Mouse (Mus musculus) megakaryocyte, embryonic 14.5 days (primary cell): Measurements from ENCODE around the gene BC029722. TPM values are rescaled to one million over a fixed set of nuclear protein-coding genes. Genes with fewer than 3 reads are reported as not detected.
A peak's percentile ranks its signal among the peaks of the same experiment; 100 is the strongest.

Experiments
- H3K27me3 ChIP-seq: replicated peaks from 2 replicates; pipeline ENCODE3; 2012; ENCODE audit warnings: inconsistent platforms
- H3K36me3 ChIP-seq: replicated peaks from 2 replicates; pipeline ENCODE3; 2012; ENCODE audit warnings: low read length, inconsistent platforms, mixed read lengths
- H3K4me1 ChIP-seq: 2 replicates; pipeline ENCODE4 v1.6.1; 2012; ENCODE audit warnings: inconsistent platforms
- H3K4me3 ChIP-seq: replicated peaks from 2 replicates; pipeline ENCODE3; 2012; ENCODE audit warnings: moderate library complexity, mild to moderate bottlenecking, inconsistent platforms
- H3K9me3 ChIP-seq: 2 replicates; pipeline ENCODE4 v1.6.1; 2012; ENCODE audit warnings: inconsistent platforms
- FLI1 ChIP-seq: IDR thresholded peaks from 2 replicates; pipeline ENCODE4 v1.6.1; 2012; ENCODE audit warnings: low read length, inconsistent platforms, mixed read lengths
- GATA1 ChIP-seq: IDR thresholded peaks from 3 replicates; pipeline ENCODE4 v1.6.1; 2012; ENCODE audit warnings: mixed read lengths, low read length, inconsistent platforms, borderline replicate concordance
- polyA plus RNA-seq: library from polyadenylated mRNA; stranded (reverse); fragments of >175 nt; gene quantifications from 2 replicates; pipeline ENCODE4 v1.2.3, GENCODE M21; 2012; ENCODE audit warnings: low replicate concordance; ENCODE audit not compliant: insufficient read depth

Gene BC029722
- polyA plus RNA-seq, 1 experiment = 30.5 TPM

- H3K4me3 ChIP-seq = peak overlapping the region; percentile 99
Measured at GRCm38 (mm10) chr2:155819449-155820251, 424 bp upstream of the BC029722 start.

GRCm38 (mm10) chr2:155818596-155819391 lies 432 bp downstream of the BC029722 start:
- H3K36me3 ChIP-seq = peaks cover 48% of the 10 kb centered on the region
- no peaks in the 10 kb centered on the region for H3K9me3 ChIP-seq
- H3K27me3 ChIP-seq = peaks cover 12% of the 10 kb centered on the region
- peaks cover 69% of the 10 kb centered on the region for H3K4me1 ChIP-seq
- peak overlapping the region; percentile 99 for H3K4me3 ChIP-seq
- TF ChIP-seq FLI1 (no peak), GATA1 (no peak)

More at GRCm38 (mm10) chr2:155819449-155820251, 424 bp upstream of the BC029722 start:
- TF ChIP-seq FLI1 = no peak
- TF ChIP-seq GATA1 = no peak
- peaks cover 6% of the 10 kb centered on the region for H3K27me3 ChIP-seq
- H3K4me1 ChIP-seq = peaks cover 71% of the 10 kb centered on the region
- no peaks in the 10 kb centered on the region for H3K9me3 ChIP-seq
- peaks cover 53% of the 10 kb centered on the region for H3K36me3 ChIP-seq

- TF ChIP-seq FLI1 (no peak), GATA1 (no peak)
- Histone ChIP-seq H3K9me3 (no peaks in the 10 kb centered on the region), H3K4me3 (peak overlapping the region; percentile 99), H3K36me3 (peaks cover 35% of the 10 kb centered on the region), H3K4me1 (peaks cover 58% of the 10 kb centered on the region), H3K27me3 (peaks cover 20% of the 10 kb centered on the region)
Measured at GRCm38 (mm10) chr2:155817301-155818245, 1.7 kb downstream of the BC029722 start.

GRCm38 (mm10) chr2:155816179-155816578 lies 3.0 kb downstream of the BC029722 start:
- H3K4me1 ChIP-seq = peaks cover 61% of the 10 kb centered on the region

GRCm38 (mm10) chr2:155814829-155815228 lies 4.4 kb downstream of the BC029722 start:
- Histone ChIP-seq H3K36me3 (peaks cover 9% of the 10 kb centered on the region), H3K9me3 (no peaks in the 10 kb centered on the region), H3K4me1 (peaks cover 50% of the 10 kb centered on the region), H3K27me3 (peaks cover 38% of the 10 kb centered on the region), H3K4me3 (no peak overlapping the region)
- TF ChIP-seq GATA1 (no peak), FLI1 (no peak)

More at GRCm38 (mm10) chr2:155816179-155816578, 3.0 kb downstream of the BC029722 start:
- peaks cover 23% of the 10 kb centered on the region for H3K36me3 ChIP-seq
- H3K27me3 ChIP-seq = peaks cover 25% of the 10 kb centered on the region
- no peaks in the 10 kb centered on the region for H3K9me3 ChIP-seq
- TF ChIP-seq GATA1 (no peak), FLI1 (no peak)
- no peak overlapping the region for H3K4me3 ChIP-seq

GRCm38 (mm10) chr2:155812637-155813036 lies 6.6 kb downstream of the BC029722 start:
- H3K4me3 ChIP-seq = no peak overlapping the region
- no peak for TF ChIP-seq FLI1
- TF ChIP-seq GATA1 = no peak
- H3K36me3 ChIP-seq = peaks cover under 1% of the 10 kb centered on the region
- H3K27me3 ChIP-seq = peaks cover 48% of the 10 kb centered on the region
- H3K9me3 ChIP-seq = no peaks in the 10 kb centered on the region
- H3K4me1 ChIP-seq = peaks cover 32% of the 10 kb centered on the region

- TF ChIP-seq GATA1 (no peak), FLI1 (no peak)
- Histone ChIP-seq H3K9me3 (no peaks in the 10 kb centered on the region), H3K36me3 (no peaks in the 10 kb centered on the region), H3K27me3 (peaks cover 55% of the 10 kb centered on the region), H3K4me1 (peaks cover 24% of the 10 kb centered on the region), H3K4me3 (no peak overlapping the region)
Measured at GRCm38 (mm10) chr2:155811821-155812396, 7.3 kb downstream of the BC029722 start.

- Histone ChIP-seq H3K27me3 (peaks cover 71% of the 10 kb centered on the region), H3K4me3 (no peak overlapping the region), H3K4me1 (peaks cover 7% of the 10 kb centered on the region; the same call in 1 of the 2 replicates), H3K36me3 (no peaks in the 10 kb centered on the region), H3K9me3 (no peaks in the 10 kb centered on the region)
- no peak for TF ChIP-seq FLI1
- no peak for TF ChIP-seq GATA1
Measured at GRCm38 (mm10) chr2:155809620-155810019, 9.6 kb downstream of the BC029722 start.

GRCm38 (mm10) chr2:155807408-155807807 lies 11.8 kb downstream of the BC029722 start:
- Histone ChIP-seq H3K4me1 (peaks cover 7% of the 10 kb centered on the region; the same call in 1 of the 2 replicates), H3K9me3 (no peaks in the 10 kb centered on the region), H3K4me3 (no peak overlapping the region), H3K36me3 (no peaks in the 10 kb centered on the region), H3K27me3 (peaks cover 70% of the 10 kb centered on the region)
- TF ChIP-seq GATA1 (no peak), FLI1 (no peak)
